Mouse (Mus musculus): ENCODE measurements around the gene Cd81. TPM values are rescaled to one million over a fixed set of nuclear protein-coding genes. Genes with fewer than 3 reads are reported as not detected.

Cd81 gene
- total RNA-seq, 2 experiments from 2014 or later, result 424 to 455 TPM

GRCm38 (mm10) chr7:143042897-143043300 lies 9.6 kb upstream of the Cd81 start:
- intact Hi-C loops (cut with DNase I), result no loop called here

GRCm38 (mm10) chr7:143044049-143044825 lies 8.3 kb upstream of the Cd81 start:
- DNase-seq (ENCODE audit: low spot score), result no peak
- intact Hi-C loops (cut with DNase I), result no loop called here

More at GRCm38 (mm10) chr7:143042897-143043300, 9.6 kb upstream of the Cd81 start:
- DNase-seq (ENCODE audit: low spot score), result no peak

- intact Hi-C loops (cut with DNase I), result no loop called here
- DNase-seq (ENCODE audit: low spot score), result no peak
Observed at GRCm38 (mm10) chr7:143044826-143045206, 7.7 kb upstream of the Cd81 start.

- intact Hi-C loops (cut with DNase I), result no loop called here
Observed at GRCm38 (mm10) chr7:143046358-143046757, 6.2 kb upstream of the Cd81 start.

GRCm38 (mm10) chr7:143049331-143049730 lies 3.2 kb upstream of the Cd81 start:
- intact Hi-C loops (cut with DNase I), result no loop called here
- DNase-seq (ENCODE audit: low spot score), result no peak

More at GRCm38 (mm10) chr7:143046358-143046757, 6.2 kb upstream of the Cd81 start:
- DNase-seq (ENCODE audit: low spot score), result no peak

- DNase-seq (ENCODE audit: low spot score), result no peak
- intact Hi-C loops (cut with DNase I), result no loop called here
Observed at GRCm38 (mm10) chr7:143049841-143050816, 2.4 kb upstream of the Cd81 start.

GRCm38 (mm10) chr7:143051316-143051715 lies 1.2 kb upstream of the Cd81 start:
- DNase-seq (ENCODE audit: low spot score), result no peak
- intact Hi-C loops (cut with DNase I), result no loop called here

GRCm38 (mm10) chr7:143053008-143053899 lies 715 bp downstream of the Cd81 start:
- DNase-seq (ENCODE audit: low spot score), result peak; percentile 56
- intact Hi-C loops (cut with DNase I), result loop anchor here (1.0 kb wide), 1 partner anchor 45 kb away; no protein-coding TSS in a partner anchor

GRCm38 (mm10) chr7:143053961-143054611 lies 1.5 kb downstream of the Cd81 start:
- DNase-seq (ENCODE audit: low spot score), result no peak
- intact Hi-C loops (cut with DNase I), result loop anchor here (1.0 kb wide), 1 partner anchor 46 kb away; no protein-coding TSS in a partner anchor

GRCm38 (mm10) chr7:143054612-143054965 lies 2.0 kb downstream of the Cd81 start:
- DNase-seq (ENCODE audit: low spot score), result no peak
- intact Hi-C loops (cut with DNase I), result no loop called here

GRCm38 (mm10) chr7:143055001-143055400 lies 2.5 kb downstream of the Cd81 start:
- no peak for DNase-seq (ENCODE audit: low spot score)
- intact Hi-C loops (cut with DNase I), result no loop called here

GRCm38 (mm10) chr7:143055499-143056186 lies 3.1 kb downstream of the Cd81 start:
- intact Hi-C loops (cut with DNase I), result no loop called here
- DNase-seq (ENCODE audit: low spot score), result no peak

GRCm38 (mm10) chr7:143057023-143057422 lies 4.5 kb downstream of the Cd81 start:
- intact Hi-C loops (cut with DNase I), result no loop called here
- no peak for DNase-seq (ENCODE audit: low spot score)

- intact Hi-C loops (cut with DNase I), result no loop called here
Observed at GRCm38 (mm10) chr7:143057667-143058220, 5.2 kb downstream of the Cd81 start.

GRCm38 (mm10) chr7:143058221-143058697 lies 5.7 kb downstream of the Cd81 start:
- intact Hi-C loops (cut with DNase I), result no loop called here
- no peak for DNase-seq (ENCODE audit: low spot score)

More at GRCm38 (mm10) chr7:143057667-143058220, 5.2 kb downstream of the Cd81 start:
- DNase-seq (ENCODE audit: low spot score), result no peak

GRCm38 (mm10) chr7:143059202-143059870 lies 6.8 kb downstream of the Cd81 start:
- intact Hi-C loops (cut with DNase I), result no loop called here
- DNase-seq (ENCODE audit: low spot score), result no peak

- intact Hi-C loops (cut with DNase I), result no loop called here
- no peak for DNase-seq (ENCODE audit: low spot score)
Observed at GRCm38 (mm10) chr7:143062704-143063103, 10.2 kb downstream of the Cd81 start.

- intact Hi-C loops (cut with DNase I), result no loop called here
- no peak for DNase-seq (ENCODE audit: low spot score)
Observed at GRCm38 (mm10) chr7:143064226-143064625, 11.7 kb downstream of the Cd81 start.

All from heart, postnatal 25 days (tissue).